Mouse (Mus musculus): ENCODE measurements around the gene Tmem25. TPM values are rescaled to one million over a fixed set of nuclear protein-coding genes. Genes with fewer than 3 reads are reported as not detected.

The Tmem25 gene
- total and polyA plus RNA-seq, 3 experiments, result 0.12 to 0.67 TPM; not detected in 1

DNA sequence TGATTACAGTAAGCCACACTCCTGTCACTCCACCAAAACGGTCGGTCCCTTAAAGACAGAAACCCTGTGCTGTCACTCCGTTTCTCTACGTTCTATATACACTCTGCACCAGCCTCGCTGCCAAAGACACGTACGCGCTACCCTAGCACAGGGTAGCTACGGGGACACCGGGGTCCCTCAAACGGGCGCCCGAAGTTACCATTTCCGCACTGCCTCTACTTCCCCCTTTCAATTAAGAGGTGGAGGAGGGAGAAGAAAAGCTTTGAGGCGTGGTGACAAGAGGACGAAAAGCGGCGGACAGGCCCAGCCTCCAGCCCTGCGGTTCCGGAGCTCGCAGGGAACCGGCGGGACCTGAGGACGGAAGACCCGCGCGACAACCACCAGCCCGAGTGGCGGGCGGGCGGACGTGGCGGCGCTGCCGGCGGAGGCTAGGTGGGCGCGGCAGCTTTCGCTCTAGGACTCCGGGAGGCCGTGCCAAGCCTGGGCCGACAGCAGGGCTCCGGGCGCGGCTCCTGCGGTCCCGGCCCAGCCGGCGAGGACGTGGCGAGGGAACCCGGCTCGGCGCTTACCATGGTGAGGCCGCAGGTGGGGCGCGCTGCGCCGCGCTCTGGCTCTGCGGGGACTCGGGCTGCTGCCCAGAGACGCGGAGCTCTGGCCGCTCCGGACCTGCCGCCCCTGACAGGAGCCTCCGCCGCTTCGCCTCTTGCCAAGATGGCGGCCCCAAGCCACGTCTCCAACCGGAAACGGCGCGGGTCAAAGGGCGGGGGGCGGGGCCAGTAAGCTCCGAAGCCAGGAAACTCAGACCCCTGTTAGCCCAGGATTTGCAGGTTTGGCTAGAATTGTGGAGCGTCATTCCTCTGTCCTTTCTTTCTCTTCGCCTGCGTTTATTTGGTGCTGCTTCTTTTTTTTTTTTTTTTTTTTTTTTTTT is 31.7 kb downstream of the Tmem25 start, which contains the start of the genes Arcn1 and Ift46 (continued):
- TF ChIP-seq HCFC1 (IDR thresholded peaks at IDR 0.05; ENCODE audit: low read depth, low read length) (peak; percentile 87), JUND (IDR thresholded peaks at IDR 0.05; ENCODE audit: low read depth, low read length) (no peak), POLR2A (IDR thresholded peaks at IDR 0.05; ENCODE audit: control insufficient read depth in 1 of 2, insufficient read depth in 1 of 2, low read depth in 1 of 2, low read length in 2 of 2, poor library complexity in 1 of 2) (peak; percentile 68 to 73; a peak in 3 of 4 replicates), POLR2AphosphoS2 (IDR thresholded peaks at IDR 0.05; ENCODE audit: low read length) (no peak; the same call in 1 of the 2 replicates), CHD2 (IDR thresholded peaks at IDR 0.05; ENCODE audit: low read length) (no peak; the same call in 1 of the 2 replicates), ZNF384 (IDR thresholded peaks at IDR 0.05; ENCODE audit: low read depth, low read length) (peak; percentile 78), MAX (IDR thresholded peaks at IDR 0.05; ENCODE audit: low read length) (peak; percentile 45; the same call in 1 of the 2 replicates), RCOR1 (IDR thresholded peaks at IDR 0.05; ENCODE audit: low read depth, low read length) (no peak), TBP (IDR thresholded peaks at IDR 0.05; ENCODE audit: low read depth, low read length) (peak; percentile 89), RAD21 (IDR thresholded peaks at IDR 0.05; ENCODE audit: low read depth, low read length) (no peak), ETS1 (IDR thresholded peaks at IDR 0.05; ENCODE audit: low read depth, low read length) (0 out of 2 replicates have a peak, but pooled peaks have one; percentile 13), SIN3A (IDR thresholded peaks at IDR 0.05; ENCODE audit: low read length) (peak; percentile 66; the same call in 1 of the 2 replicates), MYC (IDR thresholded peaks at IDR 0.05; ENCODE audit: low read depth, low read length) (0 out of 2 replicates have a peak, but pooled peaks have one; percentile 63), MAFK (IDR thresholded peaks at IDR 0.05; ENCODE audit: borderline replicate concordance, low read depth, low read length) (no peak)

DNA sequence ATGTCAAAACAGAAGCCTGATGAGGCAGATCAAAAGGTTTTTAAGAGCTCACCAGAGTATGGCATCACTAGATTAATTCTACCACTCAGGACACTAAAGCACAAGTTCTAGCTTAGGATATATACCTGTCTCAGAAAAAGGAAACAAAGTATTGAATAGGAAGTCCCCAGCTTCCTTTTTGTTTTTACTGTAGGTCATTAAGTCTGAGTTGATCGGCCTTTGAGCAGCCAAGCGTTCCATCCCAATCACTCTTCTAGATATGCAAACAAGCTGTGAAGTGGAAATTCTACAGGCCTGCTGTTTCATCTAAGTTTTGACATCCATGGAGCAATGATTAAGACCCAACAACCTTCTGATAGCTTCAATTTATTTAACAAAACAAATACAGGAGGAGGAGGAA is 38.2 kb downstream of the Tmem25 start:
- H3K4me3 ChIP-seq (ENCODE audit: control insufficient read depth in 1 of 2, insufficient read depth in 1 of 2, low read depth in 2 of 2, low read length in 2 of 2), result no peak overlapping the region
- no peak overlapping the region for H3K27ac ChIP-seq (ENCODE audit: control insufficient read depth, low read depth, low read length)
- H3K9ac ChIP-seq (ENCODE audit: control insufficient read depth, low read depth, low read length, poor library complexity, severe bottlenecking), result no peak overlapping the region
- H3K4me1 ChIP-seq (ENCODE audit: control insufficient read depth in 1 of 2, insufficient read depth in 2 of 2, low read length in 2 of 2), result peaks cover 5 to 11% of the 10 kb centered on the region in 2 experiments; a peak in 3 of 4 replicates
- no peaks in the 10 kb centered on the region for H3K9me3 ChIP-seq (replicated peaks; ENCODE audit: insufficient read depth, low read length)
- H3K79me2 ChIP-seq (ENCODE audit: control insufficient read depth, insufficient read depth, low read length, poor library complexity), result peaks cover 51% of the 10 kb centered on the region
- no peak for DNase-seq (ENCODE audit: low read depth, low spot score)
- H3K36me3 ChIP-seq (ENCODE audit: control insufficient read depth in 1 of 2, insufficient read depth in 2 of 2, low read length in 2 of 2), result peaks cover 25 to 40% of the 10 kb centered on the region in 2 experiments
- no peaks in the 10 kb centered on the region for H3K27me3 ChIP-seq (ENCODE audit: control insufficient read depth in 1 of 2, insufficient read depth in 2 of 2, low read length in 2 of 2)
- TF ChIP-seq ETS1 (IDR thresholded peaks at IDR 0.05; ENCODE audit: low read depth, low read length), result no peak
- no peak for TF ChIP-seq UBTF (IDR thresholded peaks at IDR 0.05; ENCODE audit: borderline replicate concordance, insufficient read depth, low read depth, low read length)
- TF ChIP-seq RCOR1 (IDR thresholded peaks at IDR 0.05; ENCODE audit: low read depth, low read length), result no peak

DNA sequence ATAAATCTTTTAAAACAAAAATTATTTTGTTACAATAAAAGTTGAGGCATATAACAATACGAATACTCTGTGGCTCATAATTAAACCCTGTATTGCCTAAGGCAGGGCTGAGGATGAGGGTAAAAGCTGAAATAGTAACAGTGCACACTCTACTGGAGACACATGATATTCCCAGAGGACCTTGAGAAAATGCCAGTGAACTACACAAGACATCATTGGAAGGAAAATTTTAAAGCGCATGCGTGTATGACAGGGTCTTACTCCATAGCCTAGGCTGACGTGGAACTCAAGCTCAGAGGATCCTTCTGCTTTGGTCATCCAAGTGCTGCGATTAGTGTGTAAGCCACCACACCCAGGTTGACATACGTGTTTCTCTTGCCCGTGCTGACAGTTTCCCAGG is 50.6 kb downstream of the Tmem25 start:
- no peak overlapping the region for H3K4me3 ChIP-seq (ENCODE audit: control insufficient read depth in 1 of 2, insufficient read depth in 1 of 2, low read depth in 2 of 2, low read length in 2 of 2)
- no peak for DNase-seq (ENCODE audit: low read depth, low spot score)
- H3K9ac ChIP-seq (ENCODE audit: control insufficient read depth, low read depth, low read length, poor library complexity, severe bottlenecking), result no peak overlapping the region
- no peaks in the 10 kb centered on the region for H3K9me3 ChIP-seq (replicated peaks; ENCODE audit: insufficient read depth, low read length)
- H3K79me2 ChIP-seq (ENCODE audit: control insufficient read depth, insufficient read depth, low read length, poor library complexity), result 0 out of 2 replicates have a peak, but pooled peaks cover 1% of the 10 kb centered on the region
- H3K27me3 ChIP-seq (ENCODE audit: control insufficient read depth in 1 of 2, insufficient read depth in 2 of 2, low read length in 2 of 2), result no peaks in the 10 kb centered on the region
- TF ChIP-seq ZKSCAN1 (IDR thresholded peaks at IDR 0.05; ENCODE audit: low read depth, low read length) (no peak), MYC (IDR thresholded peaks at IDR 0.05; ENCODE audit: low read depth, low read length) (no peak), MXI1 (IDR thresholded peaks at IDR 0.05; ENCODE audit: low read depth, low read length) (no peak), KAT2A (conservative IDR thresholded peaks at IDR 0.05; ENCODE audit: low read depth, low read length) (no peak), JUND (IDR thresholded peaks at IDR 0.05; ENCODE audit: low read depth, low read length) (no peak), SIN3A (IDR thresholded peaks at IDR 0.05; ENCODE audit: low read length) (no peak), MEF2A (IDR thresholded peaks at IDR 0.05; ENCODE audit: extremely low read depth, insufficient replicate concordance, low read depth, low read length, poor library complexity, severe bottlenecking) (no peak), RCOR1 (IDR thresholded peaks at IDR 0.05; ENCODE audit: low read depth, low read length) (no peak), ZNF384 (IDR thresholded peaks at IDR 0.05; ENCODE audit: low read depth, low read length) (no peak), GATA1 (IDR thresholded peaks at IDR 0.05; ENCODE audit: low read depth, low read length) (no peak), TBP (IDR thresholded peaks at IDR 0.05; ENCODE audit: low read depth, low read length) (no peak), MAZ (IDR thresholded peaks at IDR 0.05; ENCODE audit: low read depth, low read length) (no peak)
- no peaks in the 10 kb centered on the region for H3K4me1 ChIP-seq (ENCODE audit: control insufficient read depth in 1 of 2, insufficient read depth in 2 of 2, low read length in 2 of 2)
- peaks cover 0 to 40% of the 10 kb centered on the region in 2 experiments; a peak in 2 of 4 replicates for H3K36me3 ChIP-seq (ENCODE audit: control insufficient read depth in 1 of 2, insufficient read depth in 2 of 2, low read length in 2 of 2)
- H3K27ac ChIP-seq (ENCODE audit: control insufficient read depth, low read depth, low read length), result no peak overlapping the region

Measured in MEL (cell line).